ENCODE assay signal across 7 mouse cellular contexts in genomic region chr4:147361872-147362271, GRCm38 (mm10). TPM values are rescaled to one million over a fixed set of nuclear protein-coding genes. Genes with fewer than 3 reads are reported as not detected.
DNase-seq lines count a peak whose midpoint lies in the region; ATAC-seq lines count a peak whose summit lies in the region.
"Not testable (repeated sequence)": the region's sequence is repeated elsewhere in the genome, so short reads cannot be mapped to it uniquely, and the experiment has no call there.
"Had no signal": no experiment of that assay in that cellular context is flagged by ENCODE, and none has a peak within 500 bp of the region (broad histone marks: within the 10 kb centered on the region; RNA-seq: fewer than 3 reads in every experiment).

No protein-coding gene starts in this region.

- H3K4me1 ChIP-seq in embryonic facial prominence, embryonic 13.5 days; hindbrain, embryonic 11.5 days (replicated peaks; ENCODE audit: control insufficient read depth, insufficient read depth, low read length); limb, embryonic 13.5 days: not testable (repeated sequence)

- not testable (repeated sequence) for H3K36me3 ChIP-seq in embryonic facial prominence, embryonic 13.5 days; hindbrain, embryonic 11.5 days (ENCODE audit: control insufficient read depth, insufficient read depth, low read length); limb, embryonic 13.5 days

- H3K4me3 ChIP-seq in embryonic facial prominence, embryonic 13.5 days; hindbrain, embryonic 11.5 days (ENCODE audit: low read depth, low read length); limb, embryonic 13.5 days: not testable (repeated sequence)

- not testable (repeated sequence) for H3K9ac ChIP-seq in embryonic facial prominence, embryonic 13.5 days; hindbrain, embryonic 11.5 days (ENCODE audit: low read depth, low read length); limb, embryonic 13.5 days

- not testable (repeated sequence) for H3K27me3 ChIP-seq in embryonic facial prominence, embryonic 13.5 days; hindbrain, embryonic 11.5 days (ENCODE audit: control insufficient read depth, insufficient read depth, low read length); limb, embryonic 13.5 days

- no CpG with 5 or more reads among the region's 1 CpGs for WGBS in embryonic facial prominence, embryonic 13.5 days
- WGBS in hindbrain, embryonic 11.5 days: no CpG with 5 or more reads among the region's 1 CpGs
- no CpG with 5 or more reads among the region's 1 CpGs for WGBS in limb, embryonic 13.5 days

- H3K9me3 ChIP-seq in embryonic facial prominence, embryonic 13.5 days; hindbrain, embryonic 11.5 days (ENCODE audit: control insufficient read depth, low read length); limb, embryonic 13.5 days: not testable (repeated sequence)

- H3K4me2 ChIP-seq in embryonic facial prominence, embryonic 13.5 days; hindbrain, embryonic 11.5 days (replicated peaks; ENCODE audit: low read depth, low read length); limb, embryonic 13.5 days (replicated peaks): not testable (repeated sequence)

- DNase-seq in hindbrain, embryonic 11.5 days (ENCODE audit: low spot score): not testable (repeated sequence)

- ATAC-seq in embryonic facial prominence, embryonic 13.5 days (ENCODE audit: insufficient number of reproducible peaks, insufficient read depth, low FRiP score, low TSS enrichment, low read depth): peak; percentile 69; the same call in 1 of the 2 replicates
- ATAC-seq in hindbrain, embryonic 11.5 days (ENCODE audit: low FRiP score): peak; percentile 65; the same call in 1 of the 2 replicates
- ATAC-seq in limb, embryonic 13.5 days (ENCODE audit: low FRiP score, low read depth): peak; percentile 32; the same call in 1 of the 2 replicates

- not testable (repeated sequence) for H3K27ac ChIP-seq in embryonic facial prominence, embryonic 13.5 days; hindbrain, embryonic 11.5 days (ENCODE audit: low read depth, low read length); limb, embryonic 13.5 days

RNA-seq across cellular contexts. Expression of gene Zfp978, which starts 0.8 kb away (rescaled TPM):
- polyA plus RNA-seq in embryonic facial prominence, embryonic 13.5 days (2015; fragmentation: Nextera tagmentation; extraction: Ambion mirVana): not detected in 2 replicates
- polyA plus RNA-seq in hindbrain, embryonic 11.5 days (2014; fragmentation: Nextera tagmentation; extraction: Ambion mirVana): 0.22 TPM in 1 of 2 replicates, not detected in the other
- polyA plus RNA-seq in limb, embryonic 13.5 days (2015; fragmentation: Nextera tagmentation; extraction: Ambion mirVana): 0.18 TPM in 1 of 2 replicates, not detected in the other
- polyA plus RNA-seq: adrenal gland, adult 2 months; brain, embryonic 14.5 days; CD4-positive, CD25-positive, alpha-beta regulatory T cell, adult 4 months; G1E had no signal

RNA-seq across cellular contexts. Expression of gene Zfp988, which starts 56.4 kb away (rescaled TPM):
- not detected in 2 replicates for polyA plus RNA-seq in embryonic facial prominence, embryonic 13.5 days (2015; fragmentation: Nextera tagmentation; extraction: Ambion mirVana)
- polyA plus RNA-seq in hindbrain, embryonic 11.5 days (2014; fragmentation: Nextera tagmentation; extraction: Ambion mirVana): not detected in 2 replicates
- polyA plus RNA-seq in limb, embryonic 13.5 days (2015; fragmentation: Nextera tagmentation; extraction: Ambion mirVana): 0.13 and 0.15 TPM in 2 replicates
- polyA plus RNA-seq: adrenal gland, adult 2 months had no signal
